Mouse (Mus musculus) gastrocnemius, postnatal 36 days (tissue): ENCODE measurements around the gene Ehd2. TPM values are rescaled to one million over a fixed set of nuclear protein-coding genes. Genes with fewer than 3 reads are reported as not detected.
"Not testable (repeated sequence)": the region's sequence is repeated elsewhere in the genome, so short reads cannot be mapped to it uniquely, and the experiment has no call there.

Experiments
- DNase-seq, 2 experiments: peaks; one replicate each; pipeline ENCODE4 v3.0.0; 2022
- intact Hi-C: fragments of 180-260 bp; cut with DNase I; formaldehyde crosslinking; loops from one replicate; pipeline ENCODE4 v1.15.1; 2025
- total RNA-seq, 2 experiments: library from RNA; stranded (reverse); gene quantifications; 2 replicates each; pipeline ENCODE4 v1.2.3; 2021

Ehd2 gene
- total RNA-seq, 2 experiments from 2014 or later = 40.8 to 47.9 TPM

DNA sequence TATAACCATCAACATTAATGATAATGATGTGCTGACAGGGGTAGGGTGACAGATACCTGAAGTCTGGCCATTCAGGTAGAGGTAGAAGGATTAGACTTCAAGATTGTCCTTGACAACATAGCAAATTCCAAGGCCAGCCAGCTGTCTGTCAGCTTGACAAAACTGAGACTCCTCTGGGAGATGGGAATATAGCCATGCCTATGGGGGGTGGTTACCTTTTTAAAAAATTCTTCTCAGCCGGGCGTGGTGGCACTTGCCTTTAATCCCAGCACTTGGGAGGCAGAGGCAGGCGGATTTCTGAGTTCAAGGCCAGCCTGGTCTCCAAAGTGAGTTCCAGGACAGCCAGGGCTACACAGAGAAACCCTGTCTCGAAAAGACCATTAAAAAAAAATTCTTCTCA lies 51.7 kb downstream of the Ehd2 start:
- intact Hi-C loops, DNase-seq: not testable (repeated sequence)

DNA sequence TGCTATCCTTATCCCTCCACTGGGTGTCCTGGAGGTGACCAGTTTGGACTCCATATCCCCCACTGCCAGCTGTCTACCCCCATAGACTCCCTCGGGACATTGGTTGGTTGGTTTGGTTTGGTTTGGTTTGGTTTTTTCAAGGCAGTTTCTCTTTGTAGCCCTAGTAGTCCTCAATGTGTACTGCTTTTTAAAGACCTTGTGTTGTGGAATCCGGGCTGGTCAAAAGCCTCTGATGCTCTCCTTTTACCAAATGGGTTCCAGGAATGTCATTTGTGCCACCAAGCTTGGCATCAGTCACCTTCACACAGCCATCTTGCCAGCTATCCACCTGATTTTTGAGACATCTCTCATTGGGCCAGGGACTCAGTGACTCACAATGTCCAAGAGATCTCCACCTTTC lies 52.6 kb downstream of the Ehd2 start:
- intact Hi-C loops = no loop called here
- DNase-seq = no peak

GRCm38 (mm10) chr7:15914252-15914651 lies 53.1 kb downstream of the Ehd2 start:
- DNase-seq = no peak
- intact Hi-C loops = no loop called here

DNA sequence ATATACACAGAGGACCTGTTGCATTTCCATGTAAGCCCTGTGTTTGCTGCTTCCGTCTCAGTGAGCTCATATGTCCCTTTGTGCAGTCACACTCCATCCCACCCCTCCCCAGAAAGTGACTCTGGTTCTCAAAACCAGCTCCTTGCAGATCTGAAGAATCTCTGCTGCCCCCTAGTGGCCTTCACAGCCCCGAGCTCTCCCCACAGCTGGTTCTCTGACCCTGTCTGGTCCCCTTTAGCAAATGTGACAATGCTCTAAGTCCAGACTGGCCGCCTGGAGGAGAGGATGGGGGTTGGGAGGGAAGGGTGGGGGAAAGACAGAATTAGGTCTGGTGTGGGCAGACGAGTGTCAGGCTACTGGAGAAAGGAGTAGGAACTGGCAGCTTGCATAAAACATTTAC lies 55.2 kb downstream of the Ehd2 start:
- DNase-seq = peak; percentile 42 to 52
- intact Hi-C loops = no loop called here

GRCm38 (mm10) chr7:15910521-15910920 lies 56.8 kb downstream of the Ehd2 start:
- intact Hi-C loops = no loop called here
- DNase-seq = no peak

DNA sequence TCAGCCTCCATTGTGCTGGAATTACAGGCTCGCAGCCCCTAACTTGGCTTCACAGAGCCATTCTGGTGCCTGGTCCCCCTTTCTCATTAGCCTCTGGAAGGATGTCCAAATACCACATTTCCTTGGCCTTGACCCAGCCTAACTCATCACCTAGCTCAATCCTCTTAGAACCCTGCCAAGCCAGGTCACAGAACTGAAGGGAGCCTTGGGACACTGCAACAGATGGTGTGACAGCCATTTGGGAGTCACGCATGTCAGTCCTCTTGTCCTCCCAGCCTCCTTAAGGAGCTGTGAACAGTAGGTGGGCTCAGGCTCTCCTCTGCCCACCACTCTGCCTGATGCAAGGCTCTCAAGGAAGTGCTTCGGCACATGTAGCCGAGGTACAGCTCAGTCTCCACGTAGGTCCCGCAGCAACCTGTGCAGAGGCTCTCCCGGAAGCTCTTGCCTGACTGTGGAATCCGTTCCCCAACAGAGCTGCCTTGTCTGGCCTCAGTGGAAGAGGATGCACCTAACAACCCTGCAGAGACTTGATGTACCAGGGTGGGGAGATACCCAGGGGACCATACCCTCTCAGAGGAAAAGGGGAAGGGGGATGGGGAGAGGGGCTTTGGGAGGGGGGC lies 59.3 kb downstream of the Ehd2 start:
- intact Hi-C loops = no loop called here

GRCm38 (mm10) chr7:15906602-15907001 lies 60.8 kb downstream of the Ehd2 start:
- DNase-seq = no peak
- intact Hi-C loops = no loop called here

More for the DNA sequence above, 59.3 kb downstream of the Ehd2 start:
- DNase-seq = no peak

DNA sequence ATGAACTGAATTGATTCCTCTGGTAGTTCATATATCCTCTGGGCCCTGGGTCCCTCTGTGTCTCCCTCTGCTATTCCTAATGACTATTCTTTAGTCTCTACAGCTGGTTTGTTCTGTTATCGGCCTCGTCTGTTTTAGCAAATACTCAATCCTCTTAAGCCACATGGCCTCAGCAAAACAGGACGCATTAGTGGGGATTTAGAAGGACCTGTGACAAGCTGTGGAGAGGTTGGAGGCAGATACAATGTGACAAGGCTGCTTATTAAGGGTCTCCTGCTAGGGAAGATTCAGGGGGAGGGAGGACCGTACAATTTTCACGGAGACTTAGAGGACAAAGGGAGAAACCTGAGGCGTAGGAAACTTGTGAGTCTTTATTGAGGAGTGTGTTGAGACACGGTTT lies 61.5 kb downstream of the Ehd2 start:
- intact Hi-C loops = no loop called here
- DNase-seq = no peak

DNA sequence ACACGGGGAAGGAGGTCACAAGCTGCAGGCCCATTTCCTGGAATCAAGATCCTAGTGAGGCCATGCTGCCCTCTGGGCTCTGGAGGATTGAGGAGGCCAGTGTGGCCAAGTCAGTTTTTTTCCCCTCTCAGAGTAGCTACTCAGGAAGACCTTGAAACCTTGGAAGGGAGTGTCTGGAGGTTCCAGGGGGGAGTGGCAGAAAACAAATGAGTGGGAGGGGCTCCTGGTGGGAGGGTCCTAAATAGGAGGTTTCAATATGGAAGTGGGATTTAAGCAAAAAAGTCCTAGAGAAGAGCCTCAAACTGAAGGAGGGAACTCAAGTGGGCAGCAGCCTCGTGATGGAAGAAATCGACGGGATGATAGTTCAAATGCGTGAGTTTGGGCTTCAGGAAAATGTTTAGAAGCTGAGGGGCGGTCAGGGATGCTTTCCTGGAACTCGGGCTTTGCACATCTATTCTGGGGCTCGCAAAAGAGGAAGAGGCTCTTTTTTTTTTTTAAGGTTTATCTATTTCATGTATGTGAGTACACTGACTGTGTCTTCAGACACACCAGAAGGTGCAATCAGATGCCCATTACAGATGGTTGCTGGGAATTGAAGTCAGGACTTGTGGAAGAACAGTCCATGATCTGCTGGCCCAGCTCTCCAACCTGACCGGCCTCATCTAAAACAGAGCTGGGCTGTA lies 65.9 kb downstream of the Ehd2 start:
- DNase-seq = no peak
- intact Hi-C loops = no loop called here

Other genes starting within 250 kb of the Ehd2 start
- gene Obox5, start 217.4 kb downstream of the Ehd2 start, total RNA-seq = not detected
- gene Obox6, start 127.9 kb downstream of the Ehd2 start, total RNA-seq = not detected
- gene Crx, start 87.6 kb downstream of the Ehd2 start, total RNA-seq = not detected
- not detected for gene Crxos, start 85.0 kb downstream of the Ehd2 start, total RNA-seq
- 1,000 to 10,000 TPM; 1,487 to 1,586 TPM for gene Selenow, start 45.2 kb downstream of the Ehd2 start, total RNA-seq
- 10 to 100 TPM; 81.3 to 97.1 TPM for gene Nop53, start 21.5 kb downstream of the Ehd2 start, total RNA-seq
- gene Bicra, start 80.4 kb upstream of the Ehd2 start, total RNA-seq = 1 to 10 TPM; 4.5 to 6.6 TPM
- not detected for gene Zfp541, start 94.2 kb upstream of the Ehd2 start, total RNA-seq
- gene Napa, start 130.9 kb upstream of the Ehd2 start, total RNA-seq = 100 to 1,000 TPM in 1 of 2 experiments, 10 to 100 TPM in 1; 92.4 to 109 TPM
- gene Kptn, start 152.3 kb upstream of the Ehd2 start, total RNA-seq = 10 to 100 TPM; 10.8 to 11.3 TPM
- under 1 TPM; 0.12 to 0.13 TPM for gene Slc8a2, start 162.3 kb upstream of the Ehd2 start, total RNA-seq
- 1 to 10 TPM; 1.5 to 2.1 TPM for gene Meis3, start 207.5 kb upstream of the Ehd2 start, total RNA-seq